Mouse (Mus musculus): ENCODE results near the gene Dexi.

DNA sequence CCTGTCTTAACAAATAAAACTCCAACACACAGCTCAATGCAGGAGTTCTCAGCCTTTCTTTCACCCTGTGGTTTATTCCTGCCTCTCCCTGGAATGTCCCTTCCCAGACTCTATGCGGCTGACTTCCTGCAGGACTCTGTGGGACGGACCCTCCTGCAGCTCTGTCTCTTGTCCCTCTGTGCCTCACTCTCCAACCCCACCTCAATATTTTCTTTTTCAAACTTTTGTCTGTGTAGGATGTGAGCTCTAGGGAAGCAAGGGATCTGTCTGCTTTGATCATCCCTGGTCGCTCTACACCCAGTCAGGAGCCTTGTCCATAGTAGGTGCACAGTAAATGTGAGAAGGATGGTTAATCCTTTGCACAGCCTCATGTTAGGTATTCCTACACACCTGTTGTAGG lies 14.5 kb downstream of the Dexi start:
- no peak for TF ChIP-seq CTCF (IDR thresholded peaks at IDR 0.05; ENCODE audit: low read depth, low read length)
- TF ChIP-seq GATA1 (IDR thresholded peaks at IDR 0.05; ENCODE audit: borderline replicate concordance, low read length) = no peak
- no peak for TF ChIP-seq POLR2AphosphoS5 (IDR thresholded peaks at IDR 0.05; ENCODE audit: insufficient replicate concordance, low read depth, low read length)
- TF ChIP-seq GATA2 (IDR thresholded peaks at IDR 0.05; ENCODE audit: borderline replicate concordance, low read depth, low read length) = no peak

Measured in G1E (cell line).